Mouse (Mus musculus) megakaryocyte, adult 5-6 weeks (primary cell): Measurements from ENCODE around the gene Sds. TPM values are rescaled to one million over a fixed set of nuclear protein-coding genes. Genes with fewer than 3 reads are reported as not detected.
"Not testable (repeated sequence)": the region's sequence is repeated elsewhere in the genome, so short reads cannot be mapped to it uniquely, and the experiment has no call there.

Experiments
- ATAC-seq: 2 replicates; pipeline ENCODE4 v1.8.0; 2016; ENCODE audit warnings: mild to moderate bottlenecking, inconsistent platforms; ENCODE audit not compliant: poor library complexity, severe bottlenecking
- total RNA-seq, 2 experiments: library from RNA; stranded (forward) in 1 of 2; stranded (reverse) in 1 of 2; fragments of 153-499, 151-499 nt in 1 of 2; fragments of 221-1000, 200-1000 nt in 1 of 2; gene quantifications; 2 replicates each; pipeline versions ENCODE4 v1.2.3 to v1.2.4; 2015 to 2017

Sds gene
- total RNA-seq, 2 experiments from 2014 or later = not detected

GRCm38 (mm10) chr5:120483399-120483798, 7.1 kb downstream of the Sds start:
- no peak for ATAC-seq

GRCm38 (mm10) chr5:120487844-120488243, 11.5 kb downstream of the Sds start:
- no peak for ATAC-seq

GRCm38 (mm10) chr5:120490679-120491192, 14.4 kb downstream of the Sds start:
- no peak for ATAC-seq

GRCm38 (mm10) chr5:120492437-120492836, 16.1 kb downstream of the Sds start:
- no peak for ATAC-seq

- no peak for ATAC-seq
These were observed 17.1 kb downstream of the Sds start for GRCm38 (mm10) chr5:120493440-120493839.

GRCm38 (mm10) chr5:120493873-120494395, 17.6 kb downstream of the Sds start:
- ATAC-seq = no peak

- no peak for ATAC-seq
These were observed 18.9 kb downstream of the Sds start for GRCm38 (mm10) chr5:120495064-120495702.

GRCm38 (mm10) chr5:120495703-120496226, 19.4 kb downstream of the Sds start:
- ATAC-seq = no peak

- ATAC-seq = no peak
These were observed 20.7 kb downstream of the Sds start for GRCm38 (mm10) chr5:120497071-120497470.

- no peak for ATAC-seq
These were observed 22.9 kb downstream of the Sds start for GRCm38 (mm10) chr5:120499202-120499601.

GRCm38 (mm10) chr5:120500609-120501008, 24.3 kb downstream of the Sds start:
- ATAC-seq = not testable (repeated sequence)

- ATAC-seq = no peak
These were observed 25.9 kb downstream of the Sds start for GRCm38 (mm10) chr5:120502147-120502621.

GRCm38 (mm10) chr5:120502675-120503143, 26.4 kb downstream of the Sds start:
- no peak for ATAC-seq

- ATAC-seq = peak; percentile 76
These were observed 26.9 kb downstream of the Sds start, which contains the start of gene Plbd2 for GRCm38 (mm10) chr5:120503144-120503795. TSS of gene Plbd2 (minus strand) at chr5:120503625.

GRCm38 (mm10) chr5:120505368-120505767, 29.0 kb downstream of the Sds start:
- ATAC-seq = peak; percentile 89

GRCm38 (mm10) chr5:120505781-120506180, 29.5 kb downstream of the Sds start:
- ATAC-seq = no peak

GRCm38 (mm10) chr5:120506490-120506889, 30.2 kb downstream of the Sds start:
- ATAC-seq = no peak

- no peak for ATAC-seq
These were observed 31.0 kb downstream of the Sds start for GRCm38 (mm10) chr5:120507311-120507710.

GRCm38 (mm10) chr5:120510982-120511642, 34.8 kb downstream of the Sds start, which contains the start of gene Slc8b1:
TSS of gene Slc8b1 (plus strand) at chr5:120511168.
- peak; percentile 91 for ATAC-seq

- ATAC-seq = peak; percentile 57
These were observed 35.4 kb downstream of the Sds start for GRCm38 (mm10) chr5:120511643-120512220.
